Mouse (Mus musculus): ENCODE measurements around the gene Tmem268. TPM values are rescaled to one million over a fixed set of nuclear protein-coding genes. Genes with fewer than 3 reads are reported as not detected.

The Tmem268 gene
- total RNA-seq, 2 experiments from 2014 or later = 10.8 to 14.2 TPM

GRCm38 (mm10) chr4:63554616-63555015, 4.0 kb upstream of the Tmem268 start:
- no peak for DNase-seq (ENCODE audit: low spot score in 2 of 2)

- DNase-seq (ENCODE audit: low spot score in 2 of 2) = no peak
These were observed 3.5 kb upstream of the Tmem268 start for GRCm38 (mm10) chr4:63555111-63555510.

- DNase-seq (ENCODE audit: low spot score in 2 of 2) = no peak
These were observed 1.9 kb upstream of the Tmem268 start for GRCm38 (mm10) chr4:63556665-63557064.

GRCm38 (mm10) chr4:63557124-63558059, 1.2 kb upstream of the Tmem268 start:
- no peak for DNase-seq (ENCODE audit: low spot score in 2 of 2)

- DNase-seq (ENCODE audit: low spot score in 2 of 2) = no peak
These were observed 631 bp downstream of the Tmem268 start for GRCm38 (mm10) chr4:63559127-63559697.

GRCm38 (mm10) chr4:63560079-63560478, 1.5 kb downstream of the Tmem268 start:
- peak in 1 of 2 experiments; percentile 22 for DNase-seq (ENCODE audit: low spot score in 2 of 2)

GRCm38 (mm10) chr4:63561861-63562675, 3.5 kb downstream of the Tmem268 start:
- DNase-seq (ENCODE audit: low spot score in 2 of 2) = no peak

- DNase-seq (ENCODE audit: low spot score in 2 of 2) = no peak
These were observed 4.2 kb downstream of the Tmem268 start for GRCm38 (mm10) chr4:63562742-63563141.

- no peak for DNase-seq (ENCODE audit: low spot score in 2 of 2)
These were observed 9.3 kb downstream of the Tmem268 start for GRCm38 (mm10) chr4:63567712-63568390.

GRCm38 (mm10) chr4:63569322-63569721, 10.7 kb downstream of the Tmem268 start:
- DNase-seq (ENCODE audit: low spot score in 2 of 2) = no peak

GRCm38 (mm10) chr4:63570208-63570781, 11.7 kb downstream of the Tmem268 start:
- no peak for DNase-seq (ENCODE audit: low spot score in 2 of 2)

- DNase-seq (ENCODE audit: low spot score in 2 of 2) = no peak
These were observed 14.0 kb downstream of the Tmem268 start for GRCm38 (mm10) chr4:63572621-63573020.

- DNase-seq (ENCODE audit: low spot score in 2 of 2) = no peak
These were observed 21.1 kb downstream of the Tmem268 start for GRCm38 (mm10) chr4:63579649-63580048.

- DNase-seq (ENCODE audit: low spot score in 2 of 2) = no peak
These were observed 21.5 kb downstream of the Tmem268 start for GRCm38 (mm10) chr4:63580078-63580477.

GRCm38 (mm10) chr4:63582580-63582979, 24.0 kb downstream of the Tmem268 start:
- DNase-seq (ENCODE audit: low spot score in 2 of 2) = no peak

- DNase-seq (ENCODE audit: low spot score in 2 of 2) = no peak
These were observed 26.6 kb downstream of the Tmem268 start for GRCm38 (mm10) chr4:63585216-63585615.

GRCm38 (mm10) chr4:63586240-63586639, 27.7 kb downstream of the Tmem268 start:
- no peak for DNase-seq (ENCODE audit: low spot score in 2 of 2)

- DNase-seq (ENCODE audit: low spot score in 2 of 2) = no peak
These were observed 31.4 kb downstream of the Tmem268 start for GRCm38 (mm10) chr4:63589987-63590386.

GRCm38 (mm10) chr4:63590538-63590937, 32.0 kb downstream of the Tmem268 start:
- no peak for DNase-seq (ENCODE audit: low spot score in 2 of 2)

GRCm38 (mm10) chr4:63594459-63595110, 36.0 kb downstream of the Tmem268 start:
- DNase-seq (ENCODE audit: low spot score in 2 of 2) = no peak

Data from adrenal gland, postnatal 4 days (tissue).